Mouse (Mus musculus) heart, adult 2 months (tissue): ENCODE results near the gene Hip1r.

ENCODE experiments used
- CTCF ChIP-seq: fragments of 200-600 bp; IDR thresholded peaks from 2 replicates; pipeline ENCODE4 v1.8.1; 2022; ENCODE audit warnings: antibody characterized with exemption, mild to moderate bottlenecking, moderate library complexity
- EP300 ChIP-seq: fragments of 200-500 bp; IDR thresholded peaks from 2 replicates; pipeline ENCODE4 v1.6.1; 2011; ENCODE audit warnings: low read depth, low read length, control low read depth; ENCODE audit not compliant: insufficient read depth
- POLR2A ChIP-seq: fragments of 200-500 bp; IDR thresholded peaks from 2 replicates; pipeline ENCODE4 v1.6.1; 2011; ENCODE audit warnings: mild to moderate bottlenecking, low read depth, low read length, control low read depth; ENCODE audit not compliant: insufficient read depth

DNA sequence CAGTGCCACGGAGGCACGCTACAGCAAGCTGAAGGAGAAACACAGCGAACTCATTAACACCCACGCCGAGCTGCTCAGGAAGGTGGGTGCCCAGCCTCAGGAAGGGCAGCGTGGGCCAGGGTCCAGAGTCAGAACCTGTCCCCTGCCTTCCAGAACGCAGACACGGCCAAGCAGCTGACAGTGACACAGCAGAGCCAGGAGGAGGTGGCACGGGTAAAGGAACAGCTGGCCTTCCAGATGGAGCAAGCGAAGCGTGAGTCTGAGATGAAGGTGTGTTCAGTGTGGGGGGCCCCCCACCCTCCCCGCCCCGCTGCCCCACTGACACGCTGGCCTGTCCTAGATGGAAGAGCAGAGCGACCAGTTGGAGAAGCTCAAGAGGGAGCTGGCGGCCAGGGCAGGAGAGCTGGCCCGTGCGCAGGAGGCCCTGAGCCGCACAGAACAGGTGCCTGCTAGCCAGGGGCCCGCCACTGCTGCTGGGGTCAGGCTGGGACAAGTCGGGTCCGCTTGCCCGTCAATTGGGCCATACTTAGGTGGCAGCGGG, 23.9 kb downstream of the Hip1r start:
- TF ChIP-seq EP300 (no peak), CTCF (no peak), POLR2A (no peak)
